In the genomic region with DNA sequence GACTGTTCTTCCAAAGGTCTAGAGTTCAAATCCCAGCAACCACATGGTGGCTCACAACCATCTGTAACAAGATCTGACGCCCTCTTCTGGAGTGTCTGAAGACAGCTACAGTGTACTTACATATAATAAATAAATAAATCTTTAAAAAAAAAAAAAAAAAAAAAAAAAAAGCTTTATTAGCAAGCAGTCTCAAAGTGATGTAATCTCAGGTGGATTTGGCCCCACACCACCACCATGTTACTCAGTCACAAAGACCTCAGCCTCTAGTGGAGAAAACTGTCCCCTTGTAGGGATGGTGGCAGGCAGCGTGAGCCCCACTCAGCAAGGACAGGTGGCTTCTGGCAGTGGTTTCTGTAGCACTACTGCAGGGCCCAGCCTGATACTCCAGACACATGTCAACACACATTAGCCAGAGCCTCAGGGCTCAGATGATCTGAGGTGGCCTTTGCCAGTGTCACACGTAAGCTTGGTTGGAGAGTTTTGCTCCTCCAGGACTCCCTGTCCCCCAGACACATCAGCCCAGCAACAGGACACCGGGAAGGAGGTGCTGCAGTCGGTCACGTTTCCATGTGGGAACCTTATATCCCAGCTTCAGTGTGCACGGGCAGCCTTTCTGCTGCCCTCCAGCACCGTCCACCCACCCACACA, we compare ENCODE assay signal across 23 mouse cellular contexts. TPM values are rescaled to one million over a fixed set of nuclear protein-coding genes. Genes with fewer than 3 reads are reported as not detected.
DNase-seq lines count a peak whose midpoint lies in the region; ATAC-seq and TF ChIP-seq lines count a peak whose summit lies in the region.
"Had no signal": no experiment of that assay in that cellular context is flagged by ENCODE, and none has a peak within 500 bp of the region (broad histone marks: within the 10 kb centered on the region; RNA-seq: fewer than 3 reads in every experiment).

No protein-coding gene starts in this region.

- intact Hi-C loops in gastrocnemius, postnatal 36 days (cut with DNase I): no loop called here

- H3K4me3 ChIP-seq in limb, embryonic 12.5 days (replicated peaks): no peak overlapping the region
- no peak overlapping the region; the same call in 1 of the 2 replicates for H3K4me3 ChIP-seq in limb, embryonic 10.5 days
- no peak overlapping the region for H3K4me3 ChIP-seq in MEL (ENCODE audit: control insufficient read depth in 1 of 2, insufficient read depth in 1 of 2, low read depth in 2 of 2, low read length in 2 of 2)
- no peak overlapping the region for H3K4me3 ChIP-seq in limb, embryonic 15.5 days
- H3K4me3 ChIP-seq in forebrain, embryonic 14.5 days (ENCODE audit: low read depth, low read length): no peak overlapping the region
- H3K4me3 ChIP-seq: erythroblast, embryonic 14.5 days; forebrain, embryonic 13.5 days; left cerebral cortex, adult 2 months had no signal

- H3K9ac ChIP-seq in limb, embryonic 12.5 days (replicated peaks): no peak overlapping the region; the same call in 1 of the 2 replicates
- no peak overlapping the region for H3K9ac ChIP-seq in MEL (ENCODE audit: control insufficient read depth, low read depth, low read length, poor library complexity, severe bottlenecking)
- no peak overlapping the region for H3K9ac ChIP-seq in limb, embryonic 15.5 days
- H3K9ac ChIP-seq in forebrain, embryonic 14.5 days (ENCODE audit: low read length): no peak overlapping the region
- H3K9ac ChIP-seq: forebrain, embryonic 13.5 days had no signal

- no peak for ATAC-seq in limb, embryonic 12.5 days (ENCODE audit: insufficient number of reproducible peaks, insufficient read depth, low FRiP score, low TSS enrichment, low read depth)
- ATAC-seq in limb, embryonic 15.5 days (ENCODE audit: insufficient number of reproducible peaks, low FRiP score, low TSS enrichment, low read depth): no peak
- ATAC-seq in forebrain, embryonic 14.5 days: no peak
- ATAC-seq: forebrain, embryonic 13.5 days; inflammation-experienced regulatory T-cells, adult 6 months had no signal

- no peak overlapping the region for H3K4me2 ChIP-seq in limb, embryonic 12.5 days
- no peak overlapping the region for H3K4me2 ChIP-seq in limb, embryonic 15.5 days
- H3K4me2 ChIP-seq in forebrain, embryonic 14.5 days (ENCODE audit: low read length): no peak overlapping the region
- H3K4me2 ChIP-seq: forebrain, embryonic 13.5 days had no signal

- H3K4me1 ChIP-seq in limb, embryonic 12.5 days (replicated peaks): peaks cover 24% of the 10 kb centered on the region
- H3K4me1 ChIP-seq in limb, embryonic 10.5 days: peaks cover 30% of the 10 kb centered on the region
- H3K4me1 ChIP-seq in MEL (ENCODE audit: control insufficient read depth in 1 of 2, insufficient read depth in 2 of 2, low read length in 2 of 2): peaks cover 0 to 6% of the 10 kb centered on the region in 2 experiments; a peak in 1 of 4 replicates
- H3K4me1 ChIP-seq in limb, embryonic 15.5 days: peaks cover 34% of the 10 kb centered on the region
- peaks cover 4% of the 10 kb centered on the region for H3K4me1 ChIP-seq in forebrain, embryonic 14.5 days (ENCODE audit: control insufficient read depth, insufficient read depth, low read length)

- H3K27ac ChIP-seq in limb, embryonic 12.5 days: 0 out of 2 replicates have a peak overlapping the region, but pooled peaks have one; percentile 14
- H3K27ac ChIP-seq in limb, embryonic 10.5 days: no peak overlapping the region
- no peak overlapping the region for H3K27ac ChIP-seq in MEL (ENCODE audit: control insufficient read depth, low read depth, low read length)
- 0 out of 2 replicates have a peak overlapping the region, but pooled peaks have one; percentile 30 for H3K27ac ChIP-seq in limb, embryonic 15.5 days
- no peak overlapping the region for H3K27ac ChIP-seq in forebrain, embryonic 14.5 days (ENCODE audit: low read depth, low read length)
- H3K27ac ChIP-seq: forebrain, embryonic 13.5 days; left cerebral cortex, adult 2 months had no signal

- no peaks in the 10 kb centered on the region for H3K9me3 ChIP-seq in limb, embryonic 12.5 days
- H3K9me3 ChIP-seq in limb, embryonic 10.5 days (replicated peaks): no peaks in the 10 kb centered on the region
- H3K9me3 ChIP-seq in MEL (replicated peaks; ENCODE audit: insufficient read depth, low read length): no peaks in the 10 kb centered on the region
- H3K9me3 ChIP-seq in limb, embryonic 15.5 days: no peaks in the 10 kb centered on the region
- H3K9me3 ChIP-seq in forebrain, embryonic 14.5 days (replicated peaks; ENCODE audit: control insufficient read depth, low read length): no peaks in the 10 kb centered on the region
- H3K9me3 ChIP-seq: forebrain, embryonic 13.5 days had no signal

- DNase-seq in gastrocnemius, adult 18-20 months (ENCODE audit: low spot score): peak; percentile 59
- no peak for DNase-seq in gastrocnemius, postnatal 36 days
- DNase-seq in limb, embryonic 10.5 days (ENCODE audit: low spot score): no peak
- DNase-seq in MEL (ENCODE audit: low read depth, low spot score): no peak
- DNase-seq in layer of hippocampus, adult 8-10 months (ENCODE audit: low spot score in 2 of 2): no peak
- DNase-seq in forebrain, embryonic 14.5 days (ENCODE audit: low spot score): no peak
- DNase-seq: embryo, embryonic 11 days; heart, adult 11 months; heart, postnatal 36 days; layer of hippocampus, adult 9-11 months; left cerebral cortex, postnatal 4 days; lung, adult 18-20 months; lung, postnatal 14 days; midbrain, embryonic 14.5 days; right cerebral cortex, postnatal 25 days had no signal

- TF ChIP-seq EP300 in MEL (IDR thresholded peaks at IDR 0.05; ENCODE audit: low read depth in 1 of 2, low read length in 2 of 2): no peak

- peaks cover 6% of the 10 kb centered on the region for H3K79me2 ChIP-seq in MEL (ENCODE audit: control insufficient read depth, insufficient read depth, low read length, poor library complexity)

- no peak for TF ChIP-seq POLR2A in MEL (IDR thresholded peaks at IDR 0.05; ENCODE audit: control insufficient read depth in 1 of 2, insufficient read depth in 1 of 2, low read depth in 1 of 2, low read length in 2 of 2, poor library complexity in 1 of 2)

- 84% methylated on average over 8 of the region's 8 CpGs for WGBS in limb, embryonic 12.5 days
- 94% methylated on average over 7 of the region's 8 CpGs for WGBS in limb, embryonic 10.5 days
- 86% methylated on average over 7 of the region's 8 CpGs for WGBS in limb, embryonic 15.5 days
- WGBS in forebrain, embryonic 14.5 days: 93% methylated on average over 7 of the region's 8 CpGs

- H3K36me3 ChIP-seq in limb, embryonic 12.5 days: peaks cover 73% of the 10 kb centered on the region
- peaks cover 80% of the 10 kb centered on the region for H3K36me3 ChIP-seq in limb, embryonic 10.5 days
- H3K36me3 ChIP-seq in MEL (ENCODE audit: control insufficient read depth in 1 of 2, insufficient read depth in 2 of 2, low read length in 2 of 2): peaks cover 0 to 2% of the 10 kb centered on the region in 2 experiments; a peak in 2 of 4 replicates
- peaks cover 55% of the 10 kb centered on the region for H3K36me3 ChIP-seq in limb, embryonic 15.5 days
- peaks cover 65% of the 10 kb centered on the region for H3K36me3 ChIP-seq in forebrain, embryonic 14.5 days (ENCODE audit: control insufficient read depth, insufficient read depth, low read length)

- TF ChIP-seq RAD21 in MEL (IDR thresholded peaks at IDR 0.05; ENCODE audit: low read depth, low read length): no peak

- H3K27me3 ChIP-seq in limb, embryonic 12.5 days: no peaks in the 10 kb centered on the region
- H3K27me3 ChIP-seq in limb, embryonic 10.5 days (ENCODE audit: low read depth, poor library complexity, severe bottlenecking): no peaks in the 10 kb centered on the region
- no peaks in the 10 kb centered on the region for H3K27me3 ChIP-seq in MEL (ENCODE audit: control insufficient read depth in 1 of 2, insufficient read depth in 2 of 2, low read length in 2 of 2)
- no peaks in the 10 kb centered on the region for H3K27me3 ChIP-seq in limb, embryonic 15.5 days
- H3K27me3 ChIP-seq in forebrain, embryonic 14.5 days (replicated peaks; ENCODE audit: control insufficient read depth, insufficient read depth, low read length): no peaks in the 10 kb centered on the region
- H3K27me3 ChIP-seq: forebrain, embryonic 13.5 days had no signal

- no peak for TF ChIP-seq CTCF in MEL (IDR thresholded peaks at IDR 0.05 in 2 of 3, conservative IDR thresholded peaks at IDR 0.05 in 1 of 3; ENCODE audit: control insufficient read depth in 1 of 3, insufficient read depth in 1 of 3, low read depth in 2 of 3, low read length in 3 of 3, poor library complexity in 1 of 3, severe bottlenecking in 1 of 3)

RNA-seq across cellular contexts. Expression of gene Lmnb2, which starts 4.6 kb away (rescaled TPM):
- total RNA-seq in gastrocnemius, adult 18-20 months (2021): 1 to 10 TPM; 2.7 to 3.2 TPM
- total RNA-seq in gastrocnemius, postnatal 36 days (2021): 1 to 10 TPM; 2.6 to 3.1 TPM
- 74.8 and 75.2 TPM in 2 replicates for polyA plus RNA-seq in limb, embryonic 12.5 days (2016; fragmentation: Nextera tagmentation; extraction: Ambion mirVana)
- polyA plus RNA-seq in limb, embryonic 10.5 days (2016; fragmentation: Nextera tagmentation; extraction: Ambion mirVana): 85.0 and 85.4 TPM in 2 replicates
- 28.4 and 32.8 TPM in 2 replicates for total RNA-seq in MEL (2012; rRNA removed)
- polyA plus RNA-seq in MEL (2012; ENCODE audit: insufficient read depth in 1 of 2, insufficient read length in 2 of 2, low read depth in 1 of 2, low replicate concordance in 2 of 2, missing spikeins in 1 of 2): 10 to 100 TPM in 1 of 2 experiments, not detected in 1; 29.9 TPM
- polyA plus RNA-seq in limb, embryonic 15.5 days (2015; fragmentation: Nextera tagmentation; extraction: Ambion mirVana): 51.6 and 58.2 TPM in 2 replicates
- 10 to 100 TPM; 17.2 to 22.9 (median 19.9) TPM for total RNA-seq in layer of hippocampus, adult 8-10 months (2022)
- 12.1 and 14.4 TPM in 2 replicates for polyA plus RNA-seq in forebrain, embryonic 14.5 days (2014; fragmentation: Nextera tagmentation; extraction: Ambion mirVana)

RNA-seq across cellular contexts. Expression of gene Timm13, which starts 12.7 kb away (rescaled TPM):
- 100 to 1,000 TPM; 109 to 127 TPM for total RNA-seq in gastrocnemius, adult 18-20 months (2021)
- 100 to 1,000 TPM; 106 to 120 TPM for total RNA-seq in gastrocnemius, postnatal 36 days (2021)
- 318 and 327 TPM in 2 replicates for polyA plus RNA-seq in limb, embryonic 12.5 days (2016; fragmentation: Nextera tagmentation; extraction: Ambion mirVana)
- polyA plus RNA-seq in limb, embryonic 10.5 days (2016; fragmentation: Nextera tagmentation; extraction: Ambion mirVana): 342 and 401 TPM in 2 replicates
- total RNA-seq in MEL (2012; rRNA removed): 349 and 366 TPM in 2 replicates
- polyA plus RNA-seq in MEL (2012; ENCODE audit: insufficient read depth in 1 of 2, insufficient read length in 2 of 2, low read depth in 1 of 2, low replicate concordance in 2 of 2, missing spikeins in 1 of 2): 100 to 1,000 TPM; 329 to 645 TPM
- 312 and 329 TPM in 2 replicates for polyA plus RNA-seq in limb, embryonic 15.5 days (2015; fragmentation: Nextera tagmentation; extraction: Ambion mirVana)
- 100 to 1,000 TPM; 112 to 139 (median 124) TPM for total RNA-seq in layer of hippocampus, adult 8-10 months (2022)
- polyA plus RNA-seq in forebrain, embryonic 14.5 days (2014; fragmentation: Nextera tagmentation; extraction: Ambion mirVana): 355 and 398 TPM in 2 replicates

RNA-seq across cellular contexts. Expression of gene Gadd45b, which starts 16.4 kb away (rescaled TPM):
- 10 to 100 TPM; 17.3 to 25.0 TPM for total RNA-seq in gastrocnemius, adult 18-20 months (2021)
- 10 to 100 TPM; 26.7 to 31.7 TPM for total RNA-seq in gastrocnemius, postnatal 36 days (2021)
- 19.4 and 20.6 TPM in 2 replicates for polyA plus RNA-seq in limb, embryonic 12.5 days (2016; fragmentation: Nextera tagmentation; extraction: Ambion mirVana)
- 4.5 and 9.8 TPM in 2 replicates for polyA plus RNA-seq in limb, embryonic 10.5 days (2016; fragmentation: Nextera tagmentation; extraction: Ambion mirVana)
- total RNA-seq in MEL (2012; rRNA removed): 13.3 and 13.4 TPM in 2 replicates
- 10 to 100 TPM in 1 of 2 experiments, not detected in 1; 10.1 TPM for polyA plus RNA-seq in MEL (2012; ENCODE audit: insufficient read depth in 1 of 2, insufficient read length in 2 of 2, low read depth in 1 of 2, low replicate concordance in 2 of 2, missing spikeins in 1 of 2)
- 44.4 and 44.7 TPM in 2 replicates for polyA plus RNA-seq in limb, embryonic 15.5 days (2015; fragmentation: Nextera tagmentation; extraction: Ambion mirVana)
- 10 to 100 TPM; 17.4 to 22.9 (median 20.2) TPM for total RNA-seq in layer of hippocampus, adult 8-10 months (2022)
- polyA plus RNA-seq in forebrain, embryonic 14.5 days (2014; fragmentation: Nextera tagmentation; extraction: Ambion mirVana): 5.2 and 6.2 TPM in 2 replicates

RNA-seq across cellular contexts. Expression of gene Tmprss9, which starts 41.8 kb away (rescaled TPM):
- total RNA-seq in gastrocnemius, adult 18-20 months (2021): not detected
- total RNA-seq in gastrocnemius, postnatal 36 days (2021): not detected
- polyA plus RNA-seq in limb, embryonic 12.5 days (2016; fragmentation: Nextera tagmentation; extraction: Ambion mirVana): 0.08 TPM in 1 of 2 replicates, not detected in the other
- polyA plus RNA-seq in limb, embryonic 10.5 days (2016; fragmentation: Nextera tagmentation; extraction: Ambion mirVana): 0.04 TPM in 2 replicates
- 0.07 and 0.15 TPM in 2 replicates for total RNA-seq in MEL (2012; rRNA removed)
- under 1 TPM in 1 of 2 experiments, not detected in 1; 0.25 TPM for polyA plus RNA-seq in MEL (2012; ENCODE audit: insufficient read depth in 1 of 2, insufficient read length in 2 of 2, low read depth in 1 of 2, low replicate concordance in 2 of 2, missing spikeins in 1 of 2)
- polyA plus RNA-seq in limb, embryonic 15.5 days (2015; fragmentation: Nextera tagmentation; extraction: Ambion mirVana): 0.05 TPM in 1 of 2 replicates, not detected in the other
- under 1 TPM; 0.35 to 0.66 (median 0.46) TPM for total RNA-seq in layer of hippocampus, adult 8-10 months (2022)
- polyA plus RNA-seq in forebrain, embryonic 14.5 days (2014; fragmentation: Nextera tagmentation; extraction: Ambion mirVana): 0.10 and 0.13 TPM in 2 replicates
- total RNA-seq: adrenal gland, adult 2 months; heart, postnatal 36 days; megakaryocyte, adult 5-6 weeks had no signal
- polyA plus RNA-seq: inflammation-experienced regulatory T-cells, adult 6 months; midbrain, embryonic 14.5 days had no signal

RNA-seq across cellular contexts. Expression of gene Sppl2b, which starts 58.4 kb away (rescaled TPM):
- total RNA-seq in gastrocnemius, adult 18-20 months (2021): 10 to 100 TPM; 12.4 to 12.6 TPM
- 10 to 100 TPM; 13.6 to 17.6 TPM for total RNA-seq in gastrocnemius, postnatal 36 days (2021)
- polyA plus RNA-seq in limb, embryonic 12.5 days (2016; fragmentation: Nextera tagmentation; extraction: Ambion mirVana): 43.7 and 50.3 TPM in 2 replicates
- polyA plus RNA-seq in limb, embryonic 10.5 days (2016; fragmentation: Nextera tagmentation; extraction: Ambion mirVana): 44.9 and 48.5 TPM in 2 replicates
- total RNA-seq in MEL (2012; rRNA removed): 38.6 and 52.0 TPM in 2 replicates
- 10 to 100 TPM in 1 of 2 experiments, not detected in 1; 65.9 TPM for polyA plus RNA-seq in MEL (2012; ENCODE audit: insufficient read depth in 1 of 2, insufficient read length in 2 of 2, low read depth in 1 of 2, low replicate concordance in 2 of 2, missing spikeins in 1 of 2)
- 44.5 and 47.4 TPM in 2 replicates for polyA plus RNA-seq in limb, embryonic 15.5 days (2015; fragmentation: Nextera tagmentation; extraction: Ambion mirVana)
- 10 to 100 TPM; 53.9 to 68.2 (median 59.3) TPM for total RNA-seq in layer of hippocampus, adult 8-10 months (2022)
- polyA plus RNA-seq in forebrain, embryonic 14.5 days (2014; fragmentation: Nextera tagmentation; extraction: Ambion mirVana): 30.4 and 44.6 TPM in 2 replicates

Comparison
In these comparisons a context has a peak if more than half of its experiments do, and no peak if none do; other contexts are left out.
1. H3K27ac ChIP-seq: peak in limb, embryonic 12.5 days (single experiment) and limb, embryonic 15.5 days (single experiment); none in limb, embryonic 10.5 days (single experiment), MEL (single experiment) and forebrain, embryonic 14.5 days (single experiment).